Mouse (Mus musculus): Measurements from ENCODE around the gene Klrb1b. TPM values are rescaled to one million over a fixed set of nuclear protein-coding genes. Genes with fewer than 3 reads are reported as not detected.
A peak's percentile ranks its signal among the peaks of the same experiment; 100 is the strongest.

The Klrb1b gene
- polyA plus RNA-seq, 1 experiment from 2014 or later: 0.36 TPM

GRCm38 (mm10) chr6:128836955-128837334 lies 10.8 kb upstream of the Klrb1b start:
- Histone ChIP-seq H3K4me3 (ENCODE audit: low read length) (peak overlapping the region; percentile 62), H3K4me1 (ENCODE audit: insufficient read depth, low read length) (peaks cover 9% of the 10 kb centered on the region), H3K36me3 (ENCODE audit: insufficient read depth, low read length) (no peaks in the 10 kb centered on the region), H3K4me2 (replicated peaks; ENCODE audit: low read depth, low read length) (peak overlapping the region; percentile 56), H3K9ac (replicated peaks; ENCODE audit: low read length) (peak overlapping the region; percentile 72), H3K9me3 (ENCODE audit: low read length) (no peaks in the 10 kb centered on the region), H3K27me3 (ENCODE audit: insufficient read depth, low read length) (no peaks in the 10 kb centered on the region), H3K27ac (ENCODE audit: low read length) (no peak overlapping the region; the same call in 1 of the 2 replicates)
- no peak for ATAC-seq (ENCODE audit: low FRiP score, low TSS enrichment)
- 83% methylated on average over 6 of the region's 6 CpGs for WGBS

- WGBS: 89% methylated on average over 8 of the region's 8 CpGs
- ATAC-seq (ENCODE audit: low FRiP score, low TSS enrichment): no peak
- H3K4me2 ChIP-seq (replicated peaks; ENCODE audit: low read depth, low read length): no peak overlapping the region
- H3K27me3 ChIP-seq (ENCODE audit: insufficient read depth, low read length): no peaks in the 10 kb centered on the region
- no peak overlapping the region for H3K4me3 ChIP-seq (ENCODE audit: low read length)
- peaks cover 7% of the 10 kb centered on the region; the same call in 1 of the 2 replicates for H3K4me1 ChIP-seq (ENCODE audit: insufficient read depth, low read length)
- no peak overlapping the region for H3K9ac ChIP-seq (replicated peaks; ENCODE audit: low read length)
- no peak overlapping the region for H3K27ac ChIP-seq (ENCODE audit: low read length)
- no peaks in the 10 kb centered on the region for H3K9me3 ChIP-seq (ENCODE audit: low read length)
- H3K36me3 ChIP-seq (ENCODE audit: insufficient read depth, low read length): no peaks in the 10 kb centered on the region
These were observed 10.2 kb upstream of the Klrb1b start for GRCm38 (mm10) chr6:128836191-128836954.

- no peaks in the 10 kb centered on the region for H3K36me3 ChIP-seq (ENCODE audit: insufficient read depth, low read length)
- H3K9ac ChIP-seq (replicated peaks; ENCODE audit: low read length): no peak overlapping the region
- H3K27ac ChIP-seq (ENCODE audit: low read length): no peak overlapping the region
- H3K9me3 ChIP-seq (ENCODE audit: low read length): no peaks in the 10 kb centered on the region
- no peak overlapping the region for H3K4me2 ChIP-seq (replicated peaks; ENCODE audit: low read depth, low read length)
- peaks cover 7% of the 10 kb centered on the region; the same call in 1 of the 2 replicates for H3K4me1 ChIP-seq (ENCODE audit: insufficient read depth, low read length)
- 91% methylated on average over 4 of the region's 4 CpGs for WGBS
- no peak for ATAC-seq (ENCODE audit: low FRiP score, low TSS enrichment)
- H3K4me3 ChIP-seq (ENCODE audit: low read length): no peak overlapping the region
- H3K27me3 ChIP-seq (ENCODE audit: insufficient read depth, low read length): no peaks in the 10 kb centered on the region
These were observed 9.4 kb upstream of the Klrb1b start for GRCm38 (mm10) chr6:128835571-128835970.

- H3K27ac ChIP-seq (ENCODE audit: low read length): no peak overlapping the region
- H3K9ac ChIP-seq (replicated peaks; ENCODE audit: low read length): no peak overlapping the region
- WGBS: 77% methylated on average over 10 of the region's 10 CpGs
- ATAC-seq (ENCODE audit: low FRiP score, low TSS enrichment): no peak
- H3K27me3 ChIP-seq (ENCODE audit: insufficient read depth, low read length): no peaks in the 10 kb centered on the region
- peaks cover 7% of the 10 kb centered on the region; the same call in 1 of the 2 replicates for H3K4me1 ChIP-seq (ENCODE audit: insufficient read depth, low read length)
- no peaks in the 10 kb centered on the region for H3K9me3 ChIP-seq (ENCODE audit: low read length)
- H3K4me2 ChIP-seq (replicated peaks; ENCODE audit: low read depth, low read length): no peak overlapping the region
- H3K4me3 ChIP-seq (ENCODE audit: low read length): no peak overlapping the region
- H3K36me3 ChIP-seq (ENCODE audit: insufficient read depth, low read length): no peaks in the 10 kb centered on the region
These were observed 6.9 kb upstream of the Klrb1b start for GRCm38 (mm10) chr6:128833046-128833445.

GRCm38 (mm10) chr6:128829837-128830236 lies 3.7 kb upstream of the Klrb1b start:
- Histone ChIP-seq H3K4me3 (ENCODE audit: low read length) (no peak overlapping the region), H3K4me1 (ENCODE audit: insufficient read depth, low read length) (no peaks in the 10 kb centered on the region), H3K9me3 (ENCODE audit: low read length) (no peaks in the 10 kb centered on the region), H3K9ac (replicated peaks; ENCODE audit: low read length) (no peak overlapping the region), H3K27ac (ENCODE audit: low read length) (no peak overlapping the region), H3K36me3 (ENCODE audit: insufficient read depth, low read length) (no peaks in the 10 kb centered on the region), H3K4me2 (replicated peaks; ENCODE audit: low read depth, low read length) (no peak overlapping the region), H3K27me3 (ENCODE audit: insufficient read depth, low read length) (no peaks in the 10 kb centered on the region)
- no peak for ATAC-seq (ENCODE audit: low FRiP score, low TSS enrichment)
- WGBS: 48% methylated on average over 4 of the region's 4 CpGs

- Histone ChIP-seq H3K9ac (replicated peaks; ENCODE audit: low read length) (no peak overlapping the region), H3K4me1 (ENCODE audit: insufficient read depth, low read length) (no peaks in the 10 kb centered on the region), H3K9me3 (ENCODE audit: low read length) (no peaks in the 10 kb centered on the region), H3K4me3 (ENCODE audit: low read length) (no peak overlapping the region), H3K27me3 (ENCODE audit: insufficient read depth, low read length) (no peaks in the 10 kb centered on the region), H3K36me3 (ENCODE audit: insufficient read depth, low read length) (no peaks in the 10 kb centered on the region), H3K4me2 (replicated peaks; ENCODE audit: low read depth, low read length) (no peak overlapping the region), H3K27ac (ENCODE audit: low read length) (no peak overlapping the region)
- ATAC-seq (ENCODE audit: low FRiP score, low TSS enrichment): no peak
- 91% methylated on average over 3 of the region's 3 CpGs for WGBS
These were observed 650 bp upstream of the Klrb1b start for GRCm38 (mm10) chr6:128826781-128827180.

- no peaks in the 10 kb centered on the region for H3K4me1 ChIP-seq (ENCODE audit: insufficient read depth, low read length)
- no peak overlapping the region for H3K27ac ChIP-seq (ENCODE audit: low read length)
- H3K4me2 ChIP-seq (replicated peaks; ENCODE audit: low read depth, low read length): no peak overlapping the region
- no peaks in the 10 kb centered on the region for H3K27me3 ChIP-seq (ENCODE audit: insufficient read depth, low read length)
- no peak for ATAC-seq (ENCODE audit: low FRiP score, low TSS enrichment)
- no peak overlapping the region for H3K4me3 ChIP-seq (ENCODE audit: low read length)
- 80% methylated on average over 4 of the region's 4 CpGs for WGBS
- no peaks in the 10 kb centered on the region for H3K36me3 ChIP-seq (ENCODE audit: insufficient read depth, low read length)
- no peak overlapping the region for H3K9ac ChIP-seq (replicated peaks; ENCODE audit: low read length)
- no peaks in the 10 kb centered on the region for H3K9me3 ChIP-seq (ENCODE audit: low read length)
These were observed 7.9 kb downstream of the Klrb1b start for GRCm38 (mm10) chr6:128818083-128818802.

GRCm38 (mm10) chr6:128808532-128808931 lies 17.6 kb downstream of the Klrb1b start:
- ATAC-seq (ENCODE audit: low FRiP score, low TSS enrichment): no peak
- H3K4me1 ChIP-seq (ENCODE audit: insufficient read depth, low read length): no peaks in the 10 kb centered on the region
- WGBS: 86% methylated on average over 5 of the region's 5 CpGs
- no peak overlapping the region for H3K4me2 ChIP-seq (replicated peaks; ENCODE audit: low read depth, low read length)
- no peaks in the 10 kb centered on the region for H3K36me3 ChIP-seq (ENCODE audit: insufficient read depth, low read length)
- H3K9me3 ChIP-seq (ENCODE audit: low read length): no peaks in the 10 kb centered on the region
- H3K27me3 ChIP-seq (ENCODE audit: insufficient read depth, low read length): no peaks in the 10 kb centered on the region
- no peak overlapping the region for H3K27ac ChIP-seq (ENCODE audit: low read length)
- no peak overlapping the region for H3K9ac ChIP-seq (replicated peaks; ENCODE audit: low read length)
- H3K4me3 ChIP-seq (ENCODE audit: low read length): no peak overlapping the region

GRCm38 (mm10) chr6:128807021-128807420 lies 19.1 kb downstream of the Klrb1b start:
- no peak overlapping the region for H3K27ac ChIP-seq (ENCODE audit: low read length)
- no peaks in the 10 kb centered on the region for H3K27me3 ChIP-seq (ENCODE audit: insufficient read depth, low read length)
- H3K9ac ChIP-seq (replicated peaks; ENCODE audit: low read length): no peak overlapping the region
- H3K9me3 ChIP-seq (ENCODE audit: low read length): no peaks in the 10 kb centered on the region
- ATAC-seq (ENCODE audit: low FRiP score, low TSS enrichment): no peak
- H3K4me2 ChIP-seq (replicated peaks; ENCODE audit: low read depth, low read length): no peak overlapping the region
- H3K4me3 ChIP-seq (ENCODE audit: low read length): no peak overlapping the region
- no peaks in the 10 kb centered on the region for H3K36me3 ChIP-seq (ENCODE audit: insufficient read depth, low read length)
- no peaks in the 10 kb centered on the region for H3K4me1 ChIP-seq (ENCODE audit: insufficient read depth, low read length)
- 77% methylated on average over 3 of the region's 3 CpGs for WGBS

All from kidney, embryonic 16.5 days (tissue).